Mouse (Mus musculus) E14TG2a.4 (cell line): ENCODE measurements at regions not wholly inside any gene's neighbourhood (a gene's known extent, or its start where the extent isn't known, plus 50 kb on each side); places are given as distances from the start of the nearest gene placed in this dataset.

Experiments
- CTCF ChIP-seq: conservative IDR thresholded peaks from 2 replicates; pipeline ENCODE4 v1.5.1; 2014; ENCODE audit warnings: low read length
- NANOG ChIP-seq: IDR thresholded peaks from 2 replicates; pipeline ENCODE4 v1.6.1; 2014; ENCODE audit warnings: borderline replicate concordance, low read length, mixed read lengths
- POU5F1 ChIP-seq: IDR thresholded peaks from 2 replicates; pipeline ENCODE4 v1.6.1; 2014; ENCODE audit warnings: low read length, borderline replicate concordance

GRCm38 (mm10) chr13:71162952-71163351, 321.3 kb upstream of the Adamts16 start:
- TF ChIP-seq CTCF = no peak
- TF ChIP-seq POU5F1 = no peak
- no peak for TF ChIP-seq NANOG
